Mouse (Mus musculus): ENCODE results near the gene Apol6.

DNA sequence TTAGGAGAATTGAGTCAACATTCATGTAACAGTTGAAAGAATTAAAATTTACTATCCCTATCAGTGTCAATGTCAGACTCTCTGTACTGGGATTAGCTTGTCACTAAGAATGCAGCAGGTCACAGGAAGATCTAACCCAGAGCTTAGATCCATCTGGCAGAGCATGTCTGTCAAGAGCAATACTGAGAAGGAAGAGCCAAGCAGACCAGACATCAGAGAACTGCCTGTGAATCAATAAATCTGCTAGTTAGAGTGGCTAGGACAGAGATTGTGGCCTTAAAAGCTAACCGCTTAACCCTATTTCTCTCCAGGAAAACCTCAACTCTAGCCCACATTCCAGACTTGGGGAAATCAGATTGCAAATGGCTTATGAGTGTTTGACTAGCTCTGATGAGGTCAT, 42.0 kb downstream of the Apol6 start:
- TF ChIP-seq CTCF (IDR thresholded peaks at IDR 0.05) (no peak), EP300 (IDR thresholded peaks at IDR 0.05) (no peak)
